Mouse (Mus musculus): ENCODE measurements around the gene Fam118b. TPM values are rescaled to one million over a fixed set of nuclear protein-coding genes. Genes with fewer than 3 reads are reported as not detected.
A peak's percentile ranks its signal among the peaks of the same experiment; 100 is the strongest.

Fam118b gene
- polyA plus RNA-seq, 1 experiment from 2014 or later: 74.9 TPM

DNA sequence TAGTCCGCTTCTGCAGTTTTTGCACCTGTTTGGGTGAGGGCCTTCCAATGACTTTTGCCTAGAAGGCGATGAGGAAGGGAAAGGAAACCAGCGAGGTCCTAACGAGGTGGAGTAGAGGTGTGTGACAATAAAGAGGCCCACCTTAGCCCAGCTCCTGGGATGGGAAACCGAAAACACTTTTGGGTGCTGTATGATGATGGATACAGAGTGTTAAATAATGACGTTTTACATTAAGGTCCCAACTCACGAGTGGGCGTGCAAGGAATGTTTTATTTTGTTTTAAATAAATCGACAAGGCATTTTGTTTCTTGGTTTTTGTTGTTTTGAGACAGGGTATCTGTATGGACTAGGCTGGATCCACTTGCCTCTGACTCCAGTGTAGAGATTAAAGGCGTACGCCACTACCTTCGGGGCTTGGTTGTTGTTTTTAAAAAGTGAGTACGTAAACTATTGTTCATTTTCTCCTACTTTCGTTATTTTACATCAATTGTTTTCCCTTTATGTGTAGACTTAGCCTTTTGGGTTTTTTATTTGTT is 91.4 kb downstream of the Fam118b start:
- H3K4me2 ChIP-seq (ENCODE audit: low read depth): peak overlapping the region; percentile 59
- no peaks in the 10 kb centered on the region for H3K9me3 ChIP-seq (ENCODE audit: control insufficient read depth, low read length)
- H3K4me1 ChIP-seq (ENCODE audit: control insufficient read depth, insufficient read depth, low read length): peaks cover 5% of the 10 kb centered on the region; the same call in 1 of the 2 replicates
- H3K9ac ChIP-seq (ENCODE audit: low read length): peak overlapping the region; percentile 66
- no peaks in the 10 kb centered on the region for H3K27me3 ChIP-seq (ENCODE audit: control insufficient read depth, insufficient read depth, low read length)
- no peak for DNase-seq (ENCODE audit: low spot score)
- WGBS: 51% methylated on average over 14 of the region's 14 CpGs
- peak; percentile 42; the same call in 1 of the 2 replicates for ATAC-seq (ENCODE audit: insufficient read depth, low FRiP score, low TSS enrichment)
- peak overlapping the region; percentile 59 for H3K4me3 ChIP-seq (ENCODE audit: low read depth, low read length)
- H3K27ac ChIP-seq (ENCODE audit: low read depth, low read length): no peak overlapping the region
- H3K36me3 ChIP-seq (ENCODE audit: control insufficient read depth, insufficient read depth, low read length): no peaks in the 10 kb centered on the region

DNA sequence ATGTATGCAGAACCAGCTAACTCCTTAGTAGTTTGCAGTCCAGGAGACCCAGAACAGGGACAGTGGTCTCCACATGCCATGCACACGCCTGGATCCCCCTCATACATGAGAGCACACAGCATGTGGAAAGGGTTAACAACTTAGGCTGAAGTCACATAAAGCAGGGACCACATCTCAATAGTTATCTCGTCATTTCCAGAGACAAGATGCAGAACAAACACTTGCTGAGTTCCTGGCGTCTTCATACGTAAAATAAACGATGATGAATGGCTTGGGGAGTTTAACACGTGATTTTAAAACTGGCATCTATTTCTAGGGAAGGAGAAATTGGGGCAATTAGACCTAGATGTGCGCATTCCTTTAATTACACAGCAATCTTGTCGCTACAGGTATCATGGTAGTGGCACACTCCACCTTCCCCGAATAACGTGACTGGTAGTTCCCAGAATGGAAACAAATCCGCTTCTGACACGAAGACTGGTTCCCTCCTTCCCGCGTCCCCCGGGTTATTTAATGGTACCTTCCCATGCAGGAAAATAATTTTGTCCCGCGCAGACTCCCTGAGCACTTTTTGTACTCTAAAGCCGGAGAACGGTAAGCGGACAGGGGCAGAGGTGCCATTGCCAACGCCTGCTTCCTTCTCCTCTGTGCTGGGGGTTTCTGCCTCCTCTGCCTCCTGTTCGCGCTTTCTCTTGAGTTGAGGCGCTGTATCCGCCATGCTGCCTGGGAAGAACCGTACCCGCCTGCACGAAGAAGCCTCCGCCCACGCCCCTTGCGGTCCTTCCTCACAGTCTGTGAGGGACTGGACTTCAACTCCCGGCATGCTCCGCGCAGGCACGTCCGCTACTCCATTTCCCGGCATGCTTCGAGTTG is 92.1 kb downstream of the Fam118b start, which contains the start of gene Dcps:
Dcps (minus strand) TSS at position 811 of the 873 bp plus-strand sequence.
- Histone ChIP-seq H3K4me3 (ENCODE audit: low read depth, low read length) (peak within 1 kb of the TSS; percentile 59), H3K36me3 (ENCODE audit: control insufficient read depth, insufficient read depth, low read length) (no peaks in the 10 kb centered on the region), H3K27ac (ENCODE audit: low read depth, low read length) (0 out of 2 replicates have a peak within 1 kb of the TSS, but pooled peaks have one; percentile 54), H3K4me1 (ENCODE audit: control insufficient read depth, insufficient read depth, low read length) (peaks cover 5% of the 10 kb centered on the region; the same call in 1 of the 2 replicates), H3K9me3 (ENCODE audit: control insufficient read depth, low read length) (no peaks in the 10 kb centered on the region), H3K9ac (ENCODE audit: low read length) (peak within 1 kb of the TSS; percentile 66), H3K27me3 (ENCODE audit: control insufficient read depth, insufficient read depth, low read length) (no peaks in the 10 kb centered on the region), H3K4me2 (ENCODE audit: low read depth) (peak within 1 kb of the TSS; percentile 59)
- DNase-seq (ENCODE audit: low spot score): peak; percentile 94
- WGBS: under 1% methylated on average over 38 of the region's 38 CpGs
- peak; percentile 96 for ATAC-seq (ENCODE audit: insufficient read depth, low FRiP score, low TSS enrichment)

DNA sequence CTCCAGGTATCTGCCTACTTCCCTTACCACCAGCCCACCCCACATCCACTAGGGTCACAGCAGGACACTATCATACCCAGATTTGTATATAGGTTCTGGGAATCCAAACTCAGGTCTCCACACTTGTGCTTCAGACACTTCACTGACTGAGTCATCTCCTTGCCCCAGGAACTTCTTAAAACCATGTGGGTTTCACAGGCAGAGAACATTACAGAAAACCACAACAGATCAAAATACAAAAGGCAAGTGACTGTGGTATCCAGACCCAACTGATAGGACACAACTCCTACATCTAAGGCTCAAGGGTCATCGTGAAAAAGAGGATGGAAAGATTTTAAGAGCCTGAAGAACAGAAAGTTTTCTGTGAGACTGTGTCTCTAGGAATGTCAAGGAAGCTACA is 94.3 kb downstream of the Fam118b start:
- no peak overlapping the region for H3K27ac ChIP-seq (ENCODE audit: low read depth, low read length)
- DNase-seq (ENCODE audit: low spot score) (no peak), ATAC-seq (ENCODE audit: insufficient read depth, low FRiP score, low TSS enrichment) (no peak)
- no peaks in the 10 kb centered on the region for H3K27me3 ChIP-seq (ENCODE audit: control insufficient read depth, insufficient read depth, low read length)
- WGBS: 84% methylated on average over 1 of the region's 1 CpGs
- H3K4me1 ChIP-seq (ENCODE audit: control insufficient read depth, insufficient read depth, low read length): peaks cover 5% of the 10 kb centered on the region; the same call in 1 of the 2 replicates
- no peak overlapping the region for H3K4me2 ChIP-seq (ENCODE audit: low read depth)
- H3K9ac ChIP-seq (ENCODE audit: low read length): no peak overlapping the region
- no peaks in the 10 kb centered on the region for H3K9me3 ChIP-seq (ENCODE audit: control insufficient read depth, low read length)
- H3K36me3 ChIP-seq (ENCODE audit: control insufficient read depth, insufficient read depth, low read length): no peaks in the 10 kb centered on the region
- H3K4me3 ChIP-seq (ENCODE audit: low read depth, low read length): no peak overlapping the region

DNA sequence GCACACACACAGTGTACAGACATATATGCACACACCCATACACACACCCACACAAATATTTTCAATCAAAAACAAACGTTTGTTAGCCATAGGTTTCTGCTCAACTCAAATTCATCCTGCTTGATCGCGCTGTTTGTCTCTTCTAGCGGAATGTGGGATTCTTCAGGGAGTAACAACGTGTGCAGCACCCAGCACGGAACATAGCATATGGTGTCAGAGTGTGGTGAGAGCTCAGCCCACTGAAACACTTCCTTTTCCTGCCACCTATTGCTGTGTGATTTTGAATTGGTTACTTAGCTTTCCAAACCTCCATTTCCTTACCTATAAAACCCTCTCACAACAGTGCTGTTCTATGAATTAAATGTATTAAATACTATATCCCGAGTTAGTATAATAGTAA is 97.5 kb downstream of the Fam118b start:
- H3K36me3 ChIP-seq (ENCODE audit: control insufficient read depth, insufficient read depth, low read length): no peaks in the 10 kb centered on the region
- H3K27ac ChIP-seq (ENCODE audit: low read depth, low read length): no peak overlapping the region
- WGBS: 92% methylated on average over 7 of the region's 7 CpGs
- peaks cover 6% of the 10 kb centered on the region; the same call in 1 of the 2 replicates for H3K4me1 ChIP-seq (ENCODE audit: control insufficient read depth, insufficient read depth, low read length)
- H3K4me2 ChIP-seq (ENCODE audit: low read depth): no peak overlapping the region
- DNase-seq (ENCODE audit: low spot score): no peak
- H3K9ac ChIP-seq (ENCODE audit: low read length): no peak overlapping the region
- no peaks in the 10 kb centered on the region for H3K27me3 ChIP-seq (ENCODE audit: control insufficient read depth, insufficient read depth, low read length)
- no peak for ATAC-seq (ENCODE audit: insufficient read depth, low FRiP score, low TSS enrichment)
- H3K9me3 ChIP-seq (ENCODE audit: control insufficient read depth, low read length): no peaks in the 10 kb centered on the region
- no peak overlapping the region for H3K4me3 ChIP-seq (ENCODE audit: low read depth, low read length)

Other genes with a start within 250 kb of the Fam118b start
- gene St3gal4, start 148.5 kb downstream of the Fam118b start, polyA plus RNA-seq (2014; fragmentation: Nextera tagmentation; extraction: Ambion mirVana): 12.3 and 16.1 TPM in 2 replicates
- gene Dcps, start 91.7 kb downstream of the Fam118b start, polyA plus RNA-seq (2014; fragmentation: Nextera tagmentation; extraction: Ambion mirVana): 88.7 and 92.0 TPM in 2 replicates
- 102 and 105 TPM in 2 replicates for gene Srpr, start 67.6 kb downstream of the Fam118b start, polyA plus RNA-seq (2014; fragmentation: Nextera tagmentation; extraction: Ambion mirVana)
- 15.1 and 16.6 TPM in 2 replicates for gene Tirap, start 67.5 kb downstream of the Fam118b start, polyA plus RNA-seq (2014; fragmentation: Nextera tagmentation; extraction: Ambion mirVana)
- 34.7 and 35.6 TPM in 2 replicates for gene Foxred1, start 56.8 kb downstream of the Fam118b start, polyA plus RNA-seq (2014; fragmentation: Nextera tagmentation; extraction: Ambion mirVana)
- 29.4 and 32.4 TPM in 2 replicates for gene Rpusd4, start 60 bp upstream of the Fam118b start, polyA plus RNA-seq (2014; fragmentation: Nextera tagmentation; extraction: Ambion mirVana)
- 8.5 and 11.5 TPM in 2 replicates for gene Cdon, start 153.3 kb upstream of the Fam118b start, polyA plus RNA-seq (2014; fragmentation: Nextera tagmentation; extraction: Ambion mirVana)

Data from neural tube, embryonic 11.5 days (tissue).